Mouse (Mus musculus) c-Kit-positive CD71-positive TER-119-positive erythroid progenitor cells, embryonic 14.5 days (primary cell): Measurements from ENCODE around the gene Zfp143.
"Not testable (repeated sequence)": the region's sequence is repeated elsewhere in the genome, so short reads cannot be mapped to it uniquely, and the experiment has no call there.

Experiments
- DNase-seq: peaks from one replicate; pipeline ENCODE4 v3.0.0-alpha.2; 2013; ENCODE audit warnings: low spot score

The Zfp143 gene

GRCm38 (mm10) chr7:110061199-110061751 lies at the start of gene Zfp143:
Gene Zfp143, plus strand, starts transcription at chr7:110061217.
- peak; percentile 100 for DNase-seq

GRCm38 (mm10) chr7:110011417-110011816 lies 49.6 kb upstream of the Zfp143 start:
- DNase-seq = no peak

GRCm38 (mm10) chr7:110014272-110014671 lies 46.7 kb upstream of the Zfp143 start:
- DNase-seq = no peak

- peak; percentile 84 for DNase-seq
Measured at GRCm38 (mm10) chr7:110018117-110018630, 42.8 kb upstream of the Zfp143 start, which contains the start of gene Ipo7. Gene Ipo7, plus strand, starts transcription at chr7:110018274.

- DNase-seq = peak; percentile 43
Measured at GRCm38 (mm10) chr7:110018631-110019482, 42.2 kb upstream of the Zfp143 start.

GRCm38 (mm10) chr7:110023553-110023952 lies 37.5 kb upstream of the Zfp143 start:
- no peak for DNase-seq

- no peak for DNase-seq
Measured at GRCm38 (mm10) chr7:110026594-110026993, 34.4 kb upstream of the Zfp143 start.

GRCm38 (mm10) chr7:110028826-110029225 lies 32.2 kb upstream of the Zfp143 start:
- DNase-seq = no peak

- DNase-seq = no peak
Measured at GRCm38 (mm10) chr7:110030342-110030741, 30.7 kb upstream of the Zfp143 start.

- DNase-seq = not testable (repeated sequence)
Measured at GRCm38 (mm10) chr7:110057723-110058122, 3.3 kb upstream of the Zfp143 start.

- peak; percentile 39 for DNase-seq
Measured at GRCm38 (mm10) chr7:110059092-110059785, 1.8 kb upstream of the Zfp143 start.

- DNase-seq = peak; percentile 41
Measured at GRCm38 (mm10) chr7:110060106-110060668, 830 bp upstream of the Zfp143 start.

- peak; percentile 62 for DNase-seq
Measured at GRCm38 (mm10) chr7:110060669-110061198, 283 bp upstream of the Zfp143 start.

- peak; percentile 84 for DNase-seq
Measured at GRCm38 (mm10) chr7:110061752-110062273, 796 bp downstream of the Zfp143 start.

- no peak for DNase-seq
Measured at GRCm38 (mm10) chr7:110063731-110064130, 2.7 kb downstream of the Zfp143 start.

- no peak for DNase-seq
Measured at GRCm38 (mm10) chr7:110069070-110069469, 8.1 kb downstream of the Zfp143 start.

GRCm38 (mm10) chr7:110078168-110078567 lies 17.2 kb downstream of the Zfp143 start:
- DNase-seq = no peak

- peak; percentile 69 for DNase-seq
Measured at GRCm38 (mm10) chr7:110083386-110084165, 22.6 kb downstream of the Zfp143 start.

GRCm38 (mm10) chr7:110085217-110085616 lies 24.2 kb downstream of the Zfp143 start:
- no peak for DNase-seq

GRCm38 (mm10) chr7:110087914-110088313 lies 26.9 kb downstream of the Zfp143 start:
- DNase-seq = no peak

GRCm38 (mm10) chr7:110091670-110092069 lies 30.7 kb downstream of the Zfp143 start:
- no peak for DNase-seq
